Mouse (Mus musculus) cerebellum, postnatal 36 days (tissue): ENCODE data around the gene Ube2d3.

ENCODE experiments used
- DNase-seq, 2 experiments: peaks; one replicate each; pipeline ENCODE4 v3.0.0; 2021 to 2022; ENCODE audit warnings: mixed read lengths in 2 of 2

Gene Ube2d3

GRCm38 (mm10) chr3:135437758-135438495 is at the start of gene Ube2d3:
Gene Ube2d3, plus strand, starts transcription at chr3:135438149.
- DNase-seq, result peak; percentile 96 to 99

DNA sequence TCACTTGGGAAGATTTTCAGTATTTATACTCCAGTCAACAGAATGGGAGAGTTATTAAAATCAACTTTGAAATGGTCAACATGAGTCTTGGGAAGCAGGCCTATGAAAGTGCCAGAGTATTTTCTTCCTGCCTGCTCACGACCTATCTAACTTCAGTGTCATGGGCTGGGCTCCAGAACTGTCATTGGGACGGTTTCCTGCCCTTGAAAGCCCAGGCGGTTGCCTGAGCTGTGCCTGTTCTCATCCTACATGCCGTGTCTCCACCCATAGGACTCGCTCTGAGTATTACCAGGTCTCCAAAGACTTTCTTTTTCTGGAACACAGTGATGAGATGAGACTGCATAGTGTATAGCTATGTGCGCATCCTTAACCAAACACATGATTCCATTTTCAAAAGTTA is 44.8 kb upstream of the Ube2d3 start:
- no peak for DNase-seq

DNA sequence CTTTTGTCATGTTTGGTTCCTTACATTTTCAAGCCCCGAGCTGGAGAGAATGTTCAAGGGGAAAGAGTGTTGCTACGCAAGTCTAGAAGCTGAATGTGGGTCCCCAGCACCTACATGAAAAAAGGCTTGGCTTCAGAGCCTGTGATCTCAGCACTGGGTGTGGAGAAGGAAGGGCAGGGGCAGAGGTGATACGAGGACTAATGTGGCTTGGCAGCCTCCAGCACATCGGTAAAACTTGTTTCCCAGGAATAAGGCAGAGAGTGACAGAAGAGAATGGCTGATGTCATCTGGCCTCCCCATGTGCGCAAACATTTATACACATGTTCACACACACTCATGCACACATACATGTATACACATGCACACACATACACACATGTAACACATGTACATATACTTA is 42.9 kb upstream of the Ube2d3 start:
- no peak for DNase-seq

- DNase-seq, result no peak
Measured at GRCm38 (mm10) chr3:135396081-135396480, 41.9 kb upstream of the Ube2d3 start.

- no peak for DNase-seq
Measured at GRCm38 (mm10) chr3:135397112-135397511, 40.8 kb upstream of the Ube2d3 start.

- DNase-seq, result peak; percentile 87 to 88
Measured at GRCm38 (mm10) chr3:135402201-135402658, 35.7 kb upstream of the Ube2d3 start.

GRCm38 (mm10) chr3:135403211-135403610 is 34.7 kb upstream of the Ube2d3 start:
- DNase-seq, result no peak

DNA sequence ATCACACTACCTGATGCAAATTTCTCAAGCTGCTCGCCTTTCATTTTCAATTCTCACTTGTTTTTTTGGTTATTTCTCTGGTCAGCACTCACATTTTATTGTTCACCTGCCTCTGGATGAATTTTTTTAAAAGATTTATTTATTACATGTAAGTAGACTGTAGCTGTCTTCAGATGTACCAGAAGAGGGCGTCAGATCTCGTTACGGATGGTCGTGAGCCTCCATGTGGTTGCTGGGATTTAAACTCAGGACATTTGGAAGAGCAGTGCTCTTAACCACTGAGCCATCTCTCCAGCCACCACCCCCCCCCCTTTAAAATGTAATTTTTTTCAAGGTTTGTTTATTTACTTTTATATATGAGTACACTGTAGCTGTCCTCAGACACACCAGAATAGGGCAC is 34.1 kb upstream of the Ube2d3 start:
- no peak for DNase-seq

DNA sequence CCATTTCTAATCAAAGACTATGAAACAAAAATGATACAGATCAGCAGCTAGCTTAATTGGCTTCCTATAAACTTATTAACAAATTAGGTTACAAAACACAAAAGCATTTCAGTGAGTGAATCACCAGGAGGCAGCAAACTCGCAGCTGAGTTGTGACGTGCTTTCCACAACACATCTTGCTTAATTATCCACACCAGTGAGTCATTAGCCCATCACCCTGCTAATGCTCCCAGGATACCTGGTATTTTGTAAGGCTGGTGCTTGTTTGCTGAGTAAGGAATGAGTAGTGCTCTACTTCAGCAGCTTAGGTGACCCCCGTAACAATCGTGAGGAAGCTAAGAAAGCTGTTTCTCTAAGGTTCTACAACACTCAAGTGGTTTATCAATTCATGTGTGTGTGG is 33.4 kb upstream of the Ube2d3 start:
- DNase-seq, result no peak

DNA sequence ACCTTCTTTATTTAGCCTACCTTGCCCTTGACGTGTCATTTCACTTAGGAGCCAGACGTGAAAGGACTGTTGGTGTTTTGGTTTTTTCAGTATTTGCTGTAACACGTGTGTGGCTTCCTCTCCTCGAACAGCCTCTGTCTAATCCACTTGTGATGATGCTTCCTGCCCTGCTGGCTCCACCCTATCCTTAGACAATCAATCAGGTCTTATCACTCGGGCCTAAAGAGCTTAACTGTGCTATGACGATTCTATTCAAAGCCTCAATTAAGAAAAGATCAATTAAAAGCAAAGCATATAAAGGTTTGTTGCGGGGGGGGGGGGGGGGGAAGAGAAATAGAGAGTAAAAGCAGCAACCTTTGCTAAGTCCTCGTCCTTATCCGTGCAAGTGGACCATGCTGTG is 30.6 kb upstream of the Ube2d3 start:
- no peak for DNase-seq

GRCm38 (mm10) chr3:135409219-135409618 is 28.7 kb upstream of the Ube2d3 start:
- no peak for DNase-seq

GRCm38 (mm10) chr3:135411056-135411455 is 26.9 kb upstream of the Ube2d3 start:
- no peak for DNase-seq

DNA sequence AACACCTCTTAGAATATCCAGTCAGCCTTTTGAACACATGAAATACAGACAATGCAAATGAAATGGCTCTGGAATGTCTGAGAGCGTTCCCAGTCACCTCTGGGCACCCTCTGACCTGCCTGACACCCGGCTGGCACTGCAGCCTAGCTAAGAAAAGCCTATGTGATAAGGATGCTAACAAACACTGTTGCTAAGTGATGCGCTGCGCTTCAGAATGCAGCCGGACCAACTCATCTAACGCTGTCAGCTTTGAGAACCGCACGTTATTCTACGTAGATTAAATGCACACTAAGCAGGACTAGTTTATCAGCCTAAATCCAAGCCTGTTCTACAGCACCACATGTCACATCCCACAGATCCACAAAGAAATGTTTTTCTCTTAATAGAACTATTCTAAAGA is 26.1 kb upstream of the Ube2d3 start:
- no peak for DNase-seq

- DNase-seq, result no peak
Measured at GRCm38 (mm10) chr3:135417245-135417644, 20.7 kb upstream of the Ube2d3 start.

- no peak for DNase-seq
Measured at GRCm38 (mm10) chr3:135417799-135418198, 20.1 kb upstream of the Ube2d3 start.

DNA sequence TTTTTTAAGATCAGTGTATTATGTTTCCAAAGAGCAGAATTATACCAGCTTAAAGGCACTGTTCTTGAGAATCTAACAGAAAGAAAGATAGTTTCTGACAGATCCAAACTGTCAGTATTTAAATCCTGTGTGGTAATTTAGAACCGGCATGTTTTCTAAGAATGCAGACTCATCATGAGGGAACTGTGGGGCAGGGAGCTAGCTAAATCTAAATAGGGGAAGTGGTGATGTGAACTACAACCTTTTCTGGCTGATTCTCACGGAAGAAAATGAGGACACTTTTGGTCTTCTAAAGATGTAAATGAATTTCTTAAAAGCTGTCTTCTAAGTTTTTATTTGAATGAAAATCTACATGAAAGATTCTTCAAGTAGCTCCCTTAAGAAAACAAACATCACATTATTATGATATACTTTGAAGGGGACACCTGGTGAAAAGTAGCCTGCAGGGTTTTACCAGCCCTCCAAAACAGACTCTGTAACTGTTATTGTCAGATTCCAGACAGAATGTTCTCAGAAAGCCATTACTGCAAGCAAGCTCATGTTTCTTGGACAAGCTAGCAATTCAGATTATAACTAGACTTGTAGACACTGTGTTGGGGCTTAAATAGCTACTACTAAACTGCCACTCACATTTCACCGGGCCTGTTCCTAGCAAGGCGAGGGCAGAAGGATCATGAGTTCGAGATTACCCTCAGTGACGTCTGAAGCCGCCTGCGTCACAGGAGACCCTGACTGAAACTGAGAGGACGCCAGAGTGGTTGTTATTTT is 17.2 kb upstream of the Ube2d3 start:
- no peak for DNase-seq

- DNase-seq, result no peak
Measured at GRCm38 (mm10) chr3:135421310-135421594, 16.7 kb upstream of the Ube2d3 start.

GRCm38 (mm10) chr3:135422232-135422855 is 15.6 kb upstream of the Ube2d3 start:
- DNase-seq, result no peak

GRCm38 (mm10) chr3:135422856-135423607 is 14.9 kb upstream of the Ube2d3 start:
- peak; percentile 85 to 86 for DNase-seq

GRCm38 (mm10) chr3:135423608-135424212 is 14.2 kb upstream of the Ube2d3 start, which contains the start of gene Cisd2:
Gene Cisd2, minus strand, starts transcription at chr3:135423925.
- DNase-seq, result no peak

GRCm38 (mm10) chr3:135436901-135437616 is 890 bp upstream of the Ube2d3 start:
- no peak for DNase-seq

DNA sequence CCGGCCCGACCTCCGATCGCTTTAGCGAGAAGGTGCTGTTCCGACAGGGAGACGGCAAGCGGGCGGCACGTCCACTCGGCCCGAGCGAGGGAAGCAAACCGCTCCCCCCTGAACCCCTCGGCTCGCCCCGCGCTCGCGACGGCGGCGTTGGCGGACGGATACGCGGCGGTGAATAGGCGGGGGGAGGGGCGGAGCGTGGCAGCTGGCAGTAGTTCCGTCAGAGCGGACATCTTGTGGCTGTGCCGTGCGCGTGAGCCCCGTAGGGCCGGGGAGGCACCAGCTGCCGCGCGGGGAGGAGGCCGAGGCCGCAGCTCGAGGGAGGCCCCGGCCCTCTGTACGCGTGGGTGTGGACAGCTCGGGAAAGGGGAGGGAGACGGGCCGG is 573 bp downstream of the Ube2d3 start:
- peak; percentile 94 for DNase-seq
